Mouse (Mus musculus): ENCODE data around the gene Stxbp6. TPM values are rescaled to one million over a fixed set of nuclear protein-coding genes. Genes with fewer than 3 reads are reported as not detected.

Stxbp6 gene
- total and polyA plus RNA-seq, 3 experiments = not detected

DNA sequence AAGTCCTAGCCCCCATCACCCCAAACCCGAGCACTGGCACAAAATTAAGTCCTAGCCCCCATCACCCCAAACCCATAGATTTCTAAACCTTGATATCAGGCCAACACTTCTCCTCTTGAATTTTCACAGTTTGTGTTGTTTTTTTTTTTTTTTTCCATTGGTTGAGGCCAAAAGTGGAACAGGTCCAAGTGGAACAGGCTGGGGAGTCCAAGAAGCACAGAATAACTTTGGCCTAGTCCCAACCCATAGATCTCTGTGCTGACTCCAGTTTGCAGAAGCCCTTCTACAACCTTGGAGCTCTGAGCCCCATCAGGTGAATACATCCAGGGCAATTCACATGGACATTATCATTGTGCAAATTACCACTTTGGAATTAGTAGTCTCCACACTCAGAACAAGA is 48.2 kb downstream of the Stxbp6 start:
- no peak for DNase-seq (ENCODE audit: low read depth, low spot score)
- no peak for TF ChIP-seq MAX (IDR thresholded peaks at IDR 0.05; ENCODE audit: low read length)
- TF ChIP-seq POLR2A (IDR thresholded peaks at IDR 0.05; ENCODE audit: control insufficient read depth in 1 of 2, insufficient read depth in 1 of 2, low read depth in 1 of 2, low read length in 2 of 2, poor library complexity in 1 of 2) = no peak
- no peak for TF ChIP-seq POLR2AphosphoS2 (IDR thresholded peaks at IDR 0.05; ENCODE audit: low read length)
- TF ChIP-seq MYC (IDR thresholded peaks at IDR 0.05; ENCODE audit: low read depth, low read length) = no peak
- no peak for TF ChIP-seq MEF2A (IDR thresholded peaks at IDR 0.05; ENCODE audit: extremely low read depth, insufficient replicate concordance, low read depth, low read length, poor library complexity, severe bottlenecking)
- TF ChIP-seq HCFC1 (IDR thresholded peaks at IDR 0.05; ENCODE audit: low read depth, low read length) = no peak
- TF ChIP-seq E2F4 (IDR thresholded peaks at IDR 0.05; ENCODE audit: borderline replicate concordance, low read depth, low read length) = no peak
- TF ChIP-seq NRF1 (IDR thresholded peaks at IDR 0.05; ENCODE audit: insufficient read depth, low read depth, low read length, poor library complexity, severe bottlenecking) = no peak
- no peak for TF ChIP-seq SMC3 (IDR thresholded peaks at IDR 0.05; ENCODE audit: low read depth, low read length)
- no peak for TF ChIP-seq GATA1 (IDR thresholded peaks at IDR 0.05; ENCODE audit: low read depth, low read length)
- no peak for TF ChIP-seq CHD2 (IDR thresholded peaks at IDR 0.05; ENCODE audit: low read length)
- Histone ChIP-seq H3K9ac (ENCODE audit: control insufficient read depth, low read depth, low read length, poor library complexity, severe bottlenecking) (no peak overlapping the region), H3K27me3 (ENCODE audit: control insufficient read depth in 1 of 2, insufficient read depth in 2 of 2, low read length in 2 of 2) (no peaks in the 10 kb centered on the region; a peak in 1 of 4 replicates), H3K4me1 (ENCODE audit: control insufficient read depth in 1 of 2, insufficient read depth in 2 of 2, low read length in 2 of 2) (no peaks in the 10 kb centered on the region), H3K27ac (ENCODE audit: control insufficient read depth, low read depth, low read length) (no peak overlapping the region), H3K79me2 (ENCODE audit: control insufficient read depth, insufficient read depth, low read length, poor library complexity) (no peaks in the 10 kb centered on the region), H3K36me3 (ENCODE audit: control insufficient read depth in 1 of 2, insufficient read depth in 2 of 2, low read length in 2 of 2) (no peaks in the 10 kb centered on the region), H3K4me3 (ENCODE audit: control insufficient read depth in 1 of 2, insufficient read depth in 1 of 2, low read depth in 2 of 2, low read length in 2 of 2) (no peak overlapping the region), H3K9me3 (replicated peaks; ENCODE audit: insufficient read depth, low read length) (no peaks in the 10 kb centered on the region)

DNA sequence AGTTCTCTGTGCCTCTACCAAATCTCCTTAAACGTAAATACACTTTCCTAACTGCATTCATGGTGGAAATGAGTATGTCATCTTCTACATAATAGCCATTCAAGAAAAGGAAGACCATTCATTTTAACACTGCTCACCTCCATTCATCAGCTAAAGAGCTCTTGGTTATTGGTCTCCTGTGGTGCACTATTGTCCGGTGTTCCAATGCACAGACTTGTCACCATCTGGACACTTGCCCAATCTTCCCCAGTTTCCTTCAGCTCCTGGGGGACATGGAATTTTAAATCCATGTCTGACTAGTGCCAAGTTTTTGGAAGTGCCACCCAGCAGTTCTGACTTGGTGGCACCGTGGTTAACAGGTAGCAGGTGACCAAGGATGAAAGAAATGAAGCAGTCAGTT is 54.5 kb downstream of the Stxbp6 start:
- DNase-seq (ENCODE audit: low read depth, low spot score) = no peak
- no peaks in the 10 kb centered on the region for H3K36me3 ChIP-seq (ENCODE audit: control insufficient read depth in 1 of 2, insufficient read depth in 2 of 2, low read length in 2 of 2)
- TF ChIP-seq CHD2 (IDR thresholded peaks at IDR 0.05; ENCODE audit: low read length) = no peak
- TF ChIP-seq ELF1 (IDR thresholded peaks at IDR 0.05; ENCODE audit: low read depth, low read length) = no peak
- no peak for TF ChIP-seq TBP (IDR thresholded peaks at IDR 0.05; ENCODE audit: low read depth, low read length)
- TF ChIP-seq JUND (IDR thresholded peaks at IDR 0.05; ENCODE audit: low read depth, low read length) = no peak
- no peak for TF ChIP-seq SIN3A (IDR thresholded peaks at IDR 0.05; ENCODE audit: low read length)
- TF ChIP-seq ZKSCAN1 (IDR thresholded peaks at IDR 0.05; ENCODE audit: low read depth, low read length) = no peak
- TF ChIP-seq ZC3H11A (IDR thresholded peaks at IDR 0.05; ENCODE audit: low read depth, low read length) = no peak
- no peak for TF ChIP-seq NELFE (IDR thresholded peaks at IDR 0.05; ENCODE audit: low read depth, low read length)
- no peak for TF ChIP-seq USF1 (IDR thresholded peaks at IDR 0.05; ENCODE audit: low read depth, low read length)
- TF ChIP-seq MEF2A (IDR thresholded peaks at IDR 0.05; ENCODE audit: extremely low read depth, insufficient replicate concordance, low read depth, low read length, poor library complexity, severe bottlenecking) = no peak
- H3K9me3 ChIP-seq (replicated peaks; ENCODE audit: insufficient read depth, low read length) = no peaks in the 10 kb centered on the region
- H3K27me3 ChIP-seq (ENCODE audit: control insufficient read depth in 1 of 2, insufficient read depth in 2 of 2, low read length in 2 of 2) = no peaks in the 10 kb centered on the region
- H3K27ac ChIP-seq (ENCODE audit: control insufficient read depth, low read depth, low read length) = no peak overlapping the region
- no peaks in the 10 kb centered on the region for H3K4me1 ChIP-seq (ENCODE audit: control insufficient read depth in 1 of 2, insufficient read depth in 2 of 2, low read length in 2 of 2)
- no peaks in the 10 kb centered on the region for H3K79me2 ChIP-seq (ENCODE audit: control insufficient read depth, insufficient read depth, low read length, poor library complexity)
- H3K9ac ChIP-seq (ENCODE audit: control insufficient read depth, low read depth, low read length, poor library complexity, severe bottlenecking) = no peak overlapping the region
- no peak overlapping the region for H3K4me3 ChIP-seq (ENCODE audit: control insufficient read depth in 1 of 2, insufficient read depth in 1 of 2, low read depth in 2 of 2, low read length in 2 of 2)
